In genomic region chr9:3531521-3531965, GRCm38 (mm10) we compare ENCODE assay signal across 9 mouse cellular contexts. TPM values are rescaled to one million over a fixed set of nuclear protein-coding genes. Genes with fewer than 3 reads are reported as not detected.
DNase-seq lines count a peak whose midpoint lies in the region; ATAC-seq lines count a peak whose summit lies in the region.
"Had no signal": no experiment of that assay in that cellular context is flagged by ENCODE, and none has a peak within 500 bp of the region (broad histone marks: within the 10 kb centered on the region; RNA-seq: fewer than 3 reads in every experiment).

No protein-coding gene starts in this region.

- DNase-seq in adrenal gland, postnatal 14 days: peak; percentile 3
- no peak for DNase-seq in adrenal gland, postnatal 4 days (ENCODE audit: low spot score in 2 of 2)
- DNase-seq in cerebellum, adult 11 months: peak; percentile 38
- DNase-seq in kidney, postnatal 4 days: peak; percentile 6 to 22
- peak; percentile 21 for DNase-seq in right cerebral cortex, postnatal 4 days

- no peaks in the 10 kb centered on the region for H3K36me3 ChIP-seq in forebrain, embryonic 16.5 days (ENCODE audit: control insufficient read depth, insufficient read depth)
- no peaks in the 10 kb centered on the region for H3K36me3 ChIP-seq in liver, embryonic 16.5 days (ENCODE audit: control insufficient read depth, insufficient read depth)

- peaks cover 18% of the 10 kb centered on the region for H3K4me1 ChIP-seq in forebrain, embryonic 16.5 days (replicated peaks; ENCODE audit: control insufficient read depth, insufficient read depth, low read length)
- H3K4me1 ChIP-seq in liver, embryonic 16.5 days (ENCODE audit: control insufficient read depth, low read depth, low read length): no peaks in the 10 kb centered on the region; the same call in 1 of the 2 replicates

- no peaks in the 10 kb centered on the region for H3K9me3 ChIP-seq in forebrain, embryonic 16.5 days (ENCODE audit: control insufficient read depth, low read length)
- H3K9me3 ChIP-seq in liver, embryonic 16.5 days (replicated peaks; ENCODE audit: control insufficient read depth, low read length): no peaks in the 10 kb centered on the region

- 2% methylated on average over 15 of the region's 15 CpGs for WGBS in forebrain, embryonic 16.5 days
- 4% methylated on average over 15 of the region's 15 CpGs for WGBS in liver, embryonic 16.5 days (ENCODE audit: insufficient replicate concordance)

- H3K27ac ChIP-seq in forebrain, embryonic 16.5 days (ENCODE audit: low read length): peak overlapping the region; percentile 92
- no peak overlapping the region for H3K27ac ChIP-seq in liver, embryonic 16.5 days (ENCODE audit: low read length)

- H3K4me3 ChIP-seq in forebrain, embryonic 16.5 days (replicated peaks; ENCODE audit: low read length): peak overlapping the region; percentile 84
- peak overlapping the region; percentile 44 for H3K4me3 ChIP-seq in liver, embryonic 16.5 days (ENCODE audit: low read depth, low read length)

- H3K9ac ChIP-seq in forebrain, embryonic 16.5 days (replicated peaks; ENCODE audit: low read depth, low read length): peak overlapping the region; percentile 83
- no peak overlapping the region for H3K9ac ChIP-seq in liver, embryonic 16.5 days (ENCODE audit: low read depth, low read length)

- H3K27me3 ChIP-seq in forebrain, embryonic 16.5 days (replicated peaks; ENCODE audit: control insufficient read depth, insufficient read depth, low read length): no peaks in the 10 kb centered on the region
- peaks cover 23% of the 10 kb centered on the region for H3K27me3 ChIP-seq in liver, embryonic 16.5 days (ENCODE audit: control insufficient read depth, insufficient read depth, low read depth, low read length)

- ATAC-seq in forebrain, embryonic 16.5 days: peak; percentile 48
- no peak for ATAC-seq in liver, embryonic 16.5 days (ENCODE audit: low read depth)
- no peak for ATAC-seq in erythroid progenitor cell, adult 5-6 weeks (replicated peaks; ENCODE audit: low FRiP score, poor library complexity, severe bottlenecking)

- H3K4me2 ChIP-seq in forebrain, embryonic 16.5 days (ENCODE audit: low read length): peak overlapping the region; percentile 83
- peak overlapping the region; percentile 64 for H3K4me2 ChIP-seq in liver, embryonic 16.5 days (ENCODE audit: low read depth, low read length)

RNA-seq across cellular contexts. Expression of gene Gucy1a2, which starts 1.0 kb away (rescaled TPM):
- 9.6 and 10.0 TPM in 2 replicates for total RNA-seq in adrenal gland, postnatal 14 days (2021)
- total RNA-seq in adrenal gland, postnatal 4 days (2021): 10 to 100 TPM; 10.6 to 12.4 TPM
- 3.9 and 5.5 TPM in 2 replicates for polyA plus RNA-seq in forebrain, embryonic 16.5 days (2015; fragmentation: Nextera tagmentation; extraction: Ambion mirVana)
- 0.05 and 0.18 TPM in 2 replicates for polyA plus RNA-seq in liver, embryonic 16.5 days (2015; fragmentation: Nextera tagmentation; extraction: Ambion mirVana)
- total RNA-seq in erythroid progenitor cell, adult 5-6 weeks (2015; ENCODE audit: low replicate concordance): not detected in 2 replicates
- total RNA-seq in erythroid progenitor cell, adult 5-6 weeks (2017; ENCODE audit: low replicate concordance): not detected in 2 replicates
- polyA plus RNA-seq: erythroblast, embryonic 14.5 days had no signal

Comparison
In these comparisons a context has a peak if more than half of its experiments do, and no peak if none do; other contexts are left out.
1. DNase-seq: peak in adrenal gland, postnatal 14 days (single experiment), cerebellum, adult 11 months (single experiment), kidney, postnatal 4 days (2 of 2) and right cerebral cortex, postnatal 4 days (single experiment); none in adrenal gland, postnatal 4 days (0 of 2).
2. RNA of gene Gucy1a2, which starts 1.0 kb away (total RNA-seq): 10.6 to 12.4 TPM in adrenal gland, postnatal 4 days and 9.6 to 10.0 TPM in adrenal gland, postnatal 14 days; not detected in erythroid progenitor cell, adult 5-6 weeks; every median in the first group is over 10 times any median in the second.